Mouse (Mus musculus) E14TG2a.4 (cell line): ENCODE data around the gene Ndufa3.

ENCODE experiments used
- CTCF ChIP-seq: conservative IDR thresholded peaks from 2 replicates; pipeline ENCODE4 v1.5.1; 2014; ENCODE audit warnings: low read length
- NANOG ChIP-seq: IDR thresholded peaks from 2 replicates; pipeline ENCODE4 v1.6.1; 2014; ENCODE audit warnings: borderline replicate concordance, low read length, mixed read lengths
- POU5F1 ChIP-seq: IDR thresholded peaks from 2 replicates; pipeline ENCODE4 v1.6.1; 2014; ENCODE audit warnings: low read length, borderline replicate concordance

DNA sequence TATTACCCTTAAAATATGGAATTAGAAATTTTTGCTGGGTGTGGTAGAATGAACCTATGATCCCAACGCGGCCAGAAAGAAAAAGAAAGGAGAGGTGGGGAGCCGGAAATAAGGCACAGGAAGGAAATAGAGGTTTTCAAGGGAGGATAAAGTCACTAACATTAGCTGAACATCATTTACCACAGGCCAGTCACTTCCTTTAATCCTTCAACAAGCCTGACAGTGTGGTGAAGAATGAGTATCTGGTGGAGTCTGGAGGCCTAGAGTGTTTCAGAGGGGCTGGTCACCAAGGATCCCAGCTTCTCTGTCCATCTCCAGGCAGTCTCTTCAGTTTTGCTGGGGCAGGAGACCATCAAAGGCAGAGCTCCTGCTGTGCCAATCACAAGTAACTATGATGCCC lies 6.7 kb upstream of the Ndufa3 start:
- TF ChIP-seq CTCF: no peak
- TF ChIP-seq NANOG: no peak
- TF ChIP-seq POU5F1: no peak
